Mouse (Mus musculus): ENCODE data around the gene Aars2.

DNA sequence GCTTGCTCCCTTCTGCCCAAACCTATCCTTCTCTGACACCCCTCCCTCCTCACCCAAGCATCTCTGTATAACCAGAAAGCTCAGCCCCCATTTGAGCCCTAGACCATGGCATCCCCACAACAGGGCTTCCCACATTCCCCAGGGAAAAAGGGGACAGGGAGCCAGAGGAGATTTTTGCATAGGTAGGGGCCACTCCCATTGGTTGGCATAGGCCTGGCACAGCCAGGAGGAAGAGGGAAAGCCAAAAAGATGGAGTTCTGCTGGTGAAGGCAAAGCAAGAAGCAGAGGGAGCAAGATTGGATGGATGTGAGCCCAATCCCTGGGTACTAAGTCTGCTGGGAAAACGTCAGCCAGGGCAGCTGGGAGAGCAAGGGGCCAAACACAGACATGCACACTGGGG, 36.5 kb downstream of the Aars2 start:
- TF ChIP-seq CTCF (IDR thresholded peaks at IDR 0.05; ENCODE audit: control insufficient read depth, insufficient read depth, low read length) (no peak), POLR2A (IDR thresholded peaks at IDR 0.05; ENCODE audit: borderline replicate concordance, control insufficient read depth, low read depth, low read length) (no peak)

Measured in bone marrow, adult 2 months (tissue).